Mouse (Mus musculus): Measurements from ENCODE around the gene Polr1a.

GRCm38 (mm10) chr6:71980587-71980986 is 71.7 kb downstream of the Polr1a start:
- no peak for TF ChIP-seq CTCF (conservative IDR thresholded peaks at IDR 0.05 in 1 of 2, IDR thresholded peaks at IDR 0.05 in 1 of 2; ENCODE audit: low read depth in 2 of 2, low read length in 2 of 2)
- TF ChIP-seq EP300 (IDR thresholded peaks at IDR 0.05; ENCODE audit: low read length), result no peak
- TF ChIP-seq MYC (IDR thresholded peaks at IDR 0.05; ENCODE audit: low read depth, low read length), result no peak
- TF ChIP-seq POLR2A (IDR thresholded peaks at IDR 0.05; ENCODE audit: low read depth, low read length), result no peak; the same call in 1 of the 2 replicates
- no peak for TF ChIP-seq MAX (IDR thresholded peaks at IDR 0.05; ENCODE audit: low read length)
- TF ChIP-seq MAZ (IDR thresholded peaks at IDR 0.05; ENCODE audit: low read depth, low read length), result no peak
- no peak for TF ChIP-seq POLR2AphosphoS2 (IDR thresholded peaks at IDR 0.05; ENCODE audit: low read depth, low read length)
- TF ChIP-seq TBP (conservative IDR thresholded peaks at IDR 0.05; ENCODE audit: low read depth, low read length), result no peak
- no peak for TF ChIP-seq HCFC1 (IDR thresholded peaks at IDR 0.05; ENCODE audit: low read depth, low read length)
- no peak for TF ChIP-seq ZC3H11A (IDR thresholded peaks at IDR 0.05; ENCODE audit: low read depth, low read length)
- no peak for TF ChIP-seq UBTF (IDR thresholded peaks at IDR 0.05; ENCODE audit: low read depth, low read length)
- no peak for TF ChIP-seq IRF4 (IDR thresholded peaks at IDR 0.05; ENCODE audit: low read depth, low read length)
- TF ChIP-seq MAFK (IDR thresholded peaks at IDR 0.05; ENCODE audit: insufficient replicate concordance, low read length), result peak; percentile 97
